Mouse (Mus musculus): Measurements from ENCODE around the gene Slc25a40. TPM values are rescaled to one million over a fixed set of nuclear protein-coding genes. Genes with fewer than 3 reads are reported as not detected.

Slc25a40 gene
- polyA plus RNA-seq, 1 experiment, result 3.5 TPM

DNA sequence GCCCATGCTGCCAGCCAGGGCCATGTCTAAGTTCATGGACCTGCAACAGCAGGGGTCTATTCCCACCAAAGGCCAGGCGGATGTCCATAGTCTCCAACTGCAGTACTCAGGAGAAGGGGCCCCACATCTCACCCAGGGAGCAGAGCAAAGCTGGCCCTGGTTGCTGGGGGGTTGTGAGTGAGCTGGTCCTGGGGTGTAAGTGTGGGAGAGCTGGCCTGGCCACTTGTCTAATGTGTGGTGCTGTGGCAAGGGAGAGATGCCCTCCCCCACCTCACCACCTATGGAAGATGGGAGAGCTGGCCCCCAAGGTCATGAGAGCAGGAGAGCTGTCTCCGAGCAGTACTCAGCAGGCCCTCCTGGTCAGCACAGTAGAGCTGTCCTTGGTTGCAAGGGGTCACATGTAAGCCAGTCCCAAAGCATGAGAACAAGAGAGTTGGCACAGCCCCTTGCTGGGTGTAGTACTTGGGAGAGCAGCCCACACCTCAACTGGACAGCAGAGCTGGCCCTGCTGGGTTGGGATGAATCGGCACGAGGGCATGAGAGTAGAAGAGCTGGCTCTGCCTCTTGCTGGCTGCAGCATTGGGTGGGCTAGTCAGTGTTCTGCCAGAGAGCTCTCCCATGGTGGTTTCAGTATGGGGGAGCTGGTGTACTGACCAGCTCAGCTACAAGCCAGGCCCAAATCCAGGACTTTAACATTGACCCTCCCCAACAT is 65.5 kb downstream of the Slc25a40 start:
- Histone ChIP-seq H3K27me3 (ENCODE audit: control insufficient read depth, insufficient read depth, insufficient read length) (no peaks in the 10 kb centered on the region), H3K36me3 (ENCODE audit: control insufficient read depth, insufficient read depth) (no peaks in the 10 kb centered on the region), H3ac (ENCODE audit: control insufficient read depth, insufficient read length, low read depth) (no peak overlapping the region), H3K79me2 (ENCODE audit: control insufficient read depth, insufficient read depth) (no peaks in the 10 kb centered on the region), H3K4me3 (ENCODE audit: insufficient read depth, poor library complexity, severe bottlenecking) (no peak overlapping the region), H3K79me3 (ENCODE audit: low read depth) (no peaks in the 10 kb centered on the region)
- TF ChIP-seq USF1 (IDR thresholded peaks at IDR 0.05; ENCODE audit: low read depth) (no peak), MYOD1 (IDR thresholded peaks at IDR 0.05; ENCODE audit: control insufficient read depth, insufficient read length, low read depth) (no peak), CTCF (IDR thresholded peaks at IDR 0.05; ENCODE audit: control insufficient read depth, insufficient read depth, insufficient read length) (no peak), MAX (IDR thresholded peaks at IDR 0.05) (no peak), FOSL1 (IDR thresholded peaks at IDR 0.05; ENCODE audit: insufficient read depth, low read length, poor library complexity, severe bottlenecking) (no peak), MYOG (IDR thresholded peaks at IDR 0.05; ENCODE audit: control insufficient read depth, extremely low read depth, insufficient read length) (no peak), CEBPB (IDR thresholded peaks at IDR 0.05; ENCODE audit: low read depth) (no peak)

- H3K36me3 ChIP-seq (ENCODE audit: control insufficient read depth, insufficient read depth), result no peaks in the 10 kb centered on the region
- H3K79me3 ChIP-seq (ENCODE audit: low read depth), result no peaks in the 10 kb centered on the region
- no peak overlapping the region for H3K4me3 ChIP-seq (ENCODE audit: insufficient read depth, poor library complexity, severe bottlenecking)
- no peaks in the 10 kb centered on the region for H3K27me3 ChIP-seq (ENCODE audit: control insufficient read depth, insufficient read depth, insufficient read length)
- no peaks in the 10 kb centered on the region for H3K79me2 ChIP-seq (ENCODE audit: control insufficient read depth, insufficient read depth)
- H3ac ChIP-seq (ENCODE audit: control insufficient read depth, insufficient read length, low read depth), result no peak overlapping the region
- TF ChIP-seq USF1 (IDR thresholded peaks at IDR 0.05; ENCODE audit: low read depth) (no peak), CTCF (IDR thresholded peaks at IDR 0.05; ENCODE audit: control insufficient read depth, insufficient read depth, insufficient read length) (no peak), MYOG (IDR thresholded peaks at IDR 0.05; ENCODE audit: control insufficient read depth, extremely low read depth, insufficient read length) (no peak), MYOD1 (IDR thresholded peaks at IDR 0.05; ENCODE audit: control insufficient read depth, insufficient read length, low read depth) (no peak), MAX (IDR thresholded peaks at IDR 0.05) (no peak), CEBPB (IDR thresholded peaks at IDR 0.05; ENCODE audit: low read depth) (no peak), FOSL1 (IDR thresholded peaks at IDR 0.05; ENCODE audit: insufficient read depth, low read length, poor library complexity, severe bottlenecking) (no peak)
These were observed 66.1 kb downstream of the Slc25a40 start for GRCm38 (mm10) chr5:8488701-8489297.

GRCm38 (mm10) chr5:8489471-8490110 is 66.9 kb downstream of the Slc25a40 start:
- H3K27me3 ChIP-seq (ENCODE audit: control insufficient read depth, insufficient read depth, insufficient read length), result no peaks in the 10 kb centered on the region
- H3K36me3 ChIP-seq (ENCODE audit: control insufficient read depth, insufficient read depth), result no peaks in the 10 kb centered on the region
- no peaks in the 10 kb centered on the region for H3K79me3 ChIP-seq (ENCODE audit: low read depth)
- no peak for TF ChIP-seq USF1 (IDR thresholded peaks at IDR 0.05; ENCODE audit: low read depth)
- TF ChIP-seq MAX (IDR thresholded peaks at IDR 0.05), result no peak
- TF ChIP-seq MYOG (IDR thresholded peaks at IDR 0.05; ENCODE audit: control insufficient read depth, extremely low read depth, insufficient read length), result no peak
- TF ChIP-seq CTCF (IDR thresholded peaks at IDR 0.05; ENCODE audit: control insufficient read depth, insufficient read depth, insufficient read length), result no peak
- H3K79me2 ChIP-seq (ENCODE audit: control insufficient read depth, insufficient read depth), result no peaks in the 10 kb centered on the region
- H3K4me3 ChIP-seq (ENCODE audit: insufficient read depth, poor library complexity, severe bottlenecking), result no peak overlapping the region
- H3ac ChIP-seq (ENCODE audit: control insufficient read depth, insufficient read length, low read depth), result no peak overlapping the region

- no peaks in the 10 kb centered on the region for H3K79me3 ChIP-seq (ENCODE audit: low read depth)
- H3K36me3 ChIP-seq (ENCODE audit: control insufficient read depth, insufficient read depth), result no peaks in the 10 kb centered on the region
- H3ac ChIP-seq (ENCODE audit: control insufficient read depth, insufficient read length, low read depth), result no peak overlapping the region
- H3K4me3 ChIP-seq (ENCODE audit: insufficient read depth, poor library complexity, severe bottlenecking), result no peak overlapping the region
- H3K79me2 ChIP-seq (ENCODE audit: control insufficient read depth, insufficient read depth), result no peaks in the 10 kb centered on the region
- no peaks in the 10 kb centered on the region for H3K27me3 ChIP-seq (ENCODE audit: control insufficient read depth, insufficient read depth, insufficient read length)
- no peak for TF ChIP-seq CTCF (IDR thresholded peaks at IDR 0.05; ENCODE audit: control insufficient read depth, insufficient read depth, insufficient read length)
These were observed 69.1 kb downstream of the Slc25a40 start for GRCm38 (mm10) chr5:8491778-8492177.

Other genes starting within 250 kb of the Slc25a40 start
- 0.07 TPM for gene Adam22, start 54.7 kb upstream of the Slc25a40 start, polyA plus RNA-seq (2012; fragmentation: generic; extraction: Trizol)
- gene Dbf4, start 134 bp upstream of the Slc25a40 start, polyA plus RNA-seq (2012; fragmentation: generic; extraction: Trizol), result 23.4 TPM
- 0.02 TPM for gene Rundc3b, start 200.1 kb downstream of the Slc25a40 start, polyA plus RNA-seq (2012; fragmentation: generic; extraction: Trizol)
- gene Abcb1a, start 237.2 kb downstream of the Slc25a40 start, polyA plus RNA-seq (2012; fragmentation: generic; extraction: Trizol), result 0.01 TPM